Mouse (Mus musculus) retina, embryonic 14.5 days (tissue): ENCODE data around the gene D11Wsu47e.

Experiments used
- DNase-seq: peaks from one replicate; pipeline ENCODE4 v3.0.0-alpha.2; 2015; ENCODE audit warnings: low spot score

D11Wsu47e gene

DNA sequence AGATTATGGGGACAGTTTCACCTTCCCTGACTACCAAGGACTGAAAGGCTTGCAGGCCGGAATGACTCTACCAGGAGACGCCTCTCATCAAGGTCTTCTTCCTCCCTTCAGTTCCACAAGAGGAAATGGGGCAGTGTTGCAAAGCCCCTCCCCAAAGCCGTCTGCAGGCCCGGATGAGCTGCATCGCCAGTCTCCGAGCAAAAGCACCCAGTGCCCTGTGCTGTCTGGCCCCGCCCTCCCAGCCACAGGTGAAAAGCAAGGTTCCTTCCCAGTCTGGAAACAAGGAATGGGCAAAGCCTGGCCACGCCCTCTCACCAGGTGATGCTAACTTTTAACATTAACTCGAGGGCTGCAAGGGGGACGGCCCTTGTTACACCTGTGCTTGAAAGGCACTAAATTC, 17.6 kb upstream of the D11Wsu47e start:
- DNase-seq = no peak

DNA sequence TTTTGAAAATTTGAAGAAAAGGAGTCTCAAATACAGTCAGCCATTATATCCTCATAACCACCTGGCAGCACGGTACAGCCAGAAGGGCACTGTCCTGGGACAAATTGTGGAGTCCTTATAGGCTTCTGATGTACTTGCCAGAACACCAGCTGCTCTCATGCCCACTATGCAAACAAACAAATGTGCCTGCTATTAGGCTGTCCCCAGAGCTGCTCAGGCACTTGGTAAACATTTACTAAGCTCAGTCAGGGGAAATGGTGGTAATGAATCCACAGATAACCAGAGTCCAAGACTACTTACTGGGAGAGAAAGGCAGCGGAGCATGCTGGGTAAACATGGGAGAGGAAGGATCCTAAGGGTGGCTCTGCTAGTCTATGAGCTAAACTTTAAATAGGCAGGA, 17.1 kb upstream of the D11Wsu47e start:
- no peak for DNase-seq

DNA sequence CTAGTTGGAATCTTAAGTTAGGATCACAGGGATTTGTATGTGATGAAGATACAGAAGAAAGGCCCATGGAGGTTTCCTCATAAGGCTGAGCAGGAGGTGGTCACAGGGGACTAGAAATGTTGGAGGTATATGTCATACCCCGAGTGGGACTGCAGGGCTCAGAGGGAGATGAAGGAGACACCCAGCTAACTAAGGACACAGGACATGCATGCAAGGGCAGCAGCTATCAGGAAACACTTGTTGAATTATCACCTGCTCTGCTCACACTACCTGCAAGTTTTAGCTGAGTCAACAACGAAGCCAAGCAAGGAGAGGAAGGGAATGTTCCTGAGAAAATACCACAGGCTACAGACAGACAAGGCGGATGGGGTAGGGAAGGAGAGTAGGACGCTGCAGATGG, 16.5 kb upstream of the D11Wsu47e start:
- no peak for DNase-seq

DNA sequence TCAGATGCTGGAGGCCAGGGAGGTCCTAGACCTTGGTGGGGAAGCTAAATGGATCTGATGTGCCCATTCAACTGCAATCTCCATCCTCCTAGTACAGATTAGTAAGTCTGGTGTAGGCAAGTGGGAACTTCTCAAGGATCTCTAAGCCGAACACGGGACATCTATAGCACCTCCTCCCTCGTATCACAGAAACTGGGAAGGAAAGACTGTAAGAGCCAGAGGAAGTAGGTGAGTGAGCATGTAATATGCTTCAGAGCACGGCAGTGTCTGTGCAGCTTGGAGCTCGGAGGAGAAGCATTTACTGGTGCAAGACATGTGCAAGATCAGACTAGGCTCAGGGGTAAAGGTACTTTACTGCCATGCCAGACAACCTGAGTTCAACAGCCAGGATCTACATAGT, 15.4 kb upstream of the D11Wsu47e start:
- DNase-seq = no peak

DNA sequence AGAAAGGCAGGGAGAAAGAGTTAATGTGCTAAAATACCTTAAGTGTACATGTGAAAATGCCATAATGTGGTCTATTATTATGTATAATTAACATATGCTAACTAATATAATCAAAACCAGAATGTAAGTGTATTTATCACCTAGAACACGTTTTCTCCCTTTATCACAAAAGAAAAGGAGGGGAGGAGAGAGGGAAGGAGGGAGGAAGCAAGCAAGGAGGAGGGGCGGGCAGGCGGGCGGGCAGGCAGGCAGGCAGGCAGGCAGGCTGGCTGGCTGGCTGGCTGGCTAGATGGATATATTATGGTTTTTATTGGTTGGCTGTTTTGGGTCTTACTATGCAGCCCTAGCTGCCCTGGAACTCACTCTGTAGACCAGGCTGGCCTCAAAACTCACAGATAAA, 14.5 kb upstream of the D11Wsu47e start:
- DNase-seq = no peak

DNA sequence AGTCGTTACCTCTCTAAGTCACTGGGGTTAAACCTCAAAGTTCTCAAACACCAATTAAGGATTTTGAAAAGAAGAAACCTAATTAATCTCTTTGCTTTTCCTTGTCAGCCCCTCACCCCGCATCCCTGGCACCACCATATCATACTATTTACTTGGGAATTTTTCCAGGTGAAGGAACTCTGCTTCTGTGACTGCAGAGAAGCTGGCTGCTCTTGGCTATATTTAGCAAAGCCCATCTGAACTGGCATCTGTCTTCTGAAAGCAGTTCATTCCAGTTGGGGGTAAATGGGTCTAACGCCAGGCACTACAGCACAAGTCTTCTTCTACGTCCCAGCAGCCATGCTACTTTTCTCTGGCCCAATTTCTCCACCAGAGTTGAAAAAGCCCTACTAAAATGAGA, 10.6 kb upstream of the D11Wsu47e start:
- DNase-seq = no peak

DNA sequence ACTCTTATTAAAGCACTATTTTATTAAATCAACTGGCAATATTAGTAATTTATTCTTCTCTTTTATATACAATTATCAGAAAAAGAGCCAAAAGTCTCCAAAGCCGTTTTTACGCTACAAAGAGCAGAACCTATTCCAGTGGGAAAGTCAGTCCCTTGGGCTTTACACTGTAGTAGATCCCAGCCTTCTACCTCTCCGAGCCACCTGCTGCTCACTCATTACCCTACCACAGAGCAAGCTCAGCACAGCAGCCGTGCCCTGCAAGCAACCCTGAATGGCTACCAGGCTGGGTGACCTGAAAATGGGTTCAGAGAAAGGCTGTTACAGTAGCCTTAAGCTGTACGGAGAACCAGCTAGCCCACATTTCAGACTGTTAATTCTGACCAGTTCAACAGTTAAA, 9.6 kb upstream of the D11Wsu47e start:
- DNase-seq = no peak

DNA sequence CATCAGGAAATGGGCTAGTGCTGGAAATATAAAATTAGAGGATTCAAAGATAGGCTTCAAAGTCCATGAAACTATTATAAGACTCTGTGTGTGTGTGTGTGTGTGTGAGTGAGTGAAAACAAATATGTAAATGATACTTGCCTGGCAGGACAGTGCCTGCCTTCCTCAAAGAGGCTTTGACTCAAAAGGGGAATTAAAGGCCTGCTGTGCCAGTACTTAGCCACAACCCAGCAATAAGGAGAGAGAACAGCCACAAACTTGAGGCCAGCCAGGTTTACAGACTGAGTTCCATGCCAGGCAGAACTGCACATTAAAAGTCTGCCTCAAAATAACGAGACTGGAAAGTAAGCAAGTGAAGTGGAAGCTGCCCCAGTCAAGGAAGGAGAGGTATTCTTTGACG, 7.4 kb upstream of the D11Wsu47e start:
- DNase-seq = no peak

DNA sequence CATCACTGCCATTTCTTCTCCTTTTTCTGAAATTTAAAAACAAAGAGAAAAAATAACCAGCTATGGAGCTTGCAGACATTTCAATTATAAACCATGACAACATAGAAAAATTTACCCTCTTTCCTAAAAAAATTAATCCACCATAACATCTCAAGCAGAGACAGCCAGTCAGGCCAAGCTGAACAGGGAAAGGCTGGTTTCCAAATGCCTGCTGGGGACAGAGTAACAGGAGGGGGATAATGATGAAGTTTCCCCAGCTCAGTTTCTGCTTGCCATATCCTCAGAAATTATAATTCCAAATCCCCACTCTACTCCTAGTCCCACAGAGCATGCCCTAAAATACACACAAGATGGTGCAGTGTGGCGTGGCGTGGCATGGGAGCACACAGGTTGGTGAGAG, 6.8 kb upstream of the D11Wsu47e start:
- no peak for DNase-seq

DNA sequence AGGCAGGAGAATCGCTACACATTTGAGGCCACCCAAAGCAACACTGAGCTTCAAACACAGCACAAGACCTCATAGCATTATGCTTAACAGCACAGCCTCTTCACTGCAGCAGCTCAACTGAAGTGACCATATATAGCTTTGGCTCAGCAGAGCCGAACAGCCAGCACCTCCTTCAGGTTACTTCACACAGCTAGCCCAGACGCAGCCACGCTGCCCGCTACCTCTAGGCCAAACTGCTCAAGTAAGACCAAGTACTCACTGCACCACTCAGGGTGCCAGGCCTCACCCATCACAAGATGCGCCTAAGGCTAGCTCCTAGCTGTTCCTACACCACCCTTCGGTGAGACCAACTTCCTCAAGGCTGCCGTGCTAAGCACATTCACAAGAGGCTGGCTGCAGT, 5.8 kb upstream of the D11Wsu47e start:
- no peak for DNase-seq

DNA sequence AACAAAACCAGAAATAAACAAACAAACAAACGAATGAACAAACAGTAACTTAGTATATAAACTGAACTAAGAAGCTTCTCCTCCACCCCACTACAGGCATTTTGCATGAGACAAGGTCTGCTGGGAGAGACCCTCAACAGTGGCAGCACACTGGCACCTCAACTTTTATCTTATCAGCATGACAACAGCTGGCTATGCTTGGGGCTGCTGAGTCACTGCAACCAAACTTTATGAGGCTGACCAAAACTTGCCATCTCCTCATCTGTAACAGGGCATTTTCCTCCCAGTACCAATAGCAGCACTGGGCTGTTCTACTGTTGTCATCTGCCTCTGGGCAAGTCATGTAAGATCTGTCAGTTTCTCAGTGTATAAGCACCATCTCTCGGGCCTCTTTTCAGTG, 3.3 kb upstream of the D11Wsu47e start:
- DNase-seq = no peak

DNA sequence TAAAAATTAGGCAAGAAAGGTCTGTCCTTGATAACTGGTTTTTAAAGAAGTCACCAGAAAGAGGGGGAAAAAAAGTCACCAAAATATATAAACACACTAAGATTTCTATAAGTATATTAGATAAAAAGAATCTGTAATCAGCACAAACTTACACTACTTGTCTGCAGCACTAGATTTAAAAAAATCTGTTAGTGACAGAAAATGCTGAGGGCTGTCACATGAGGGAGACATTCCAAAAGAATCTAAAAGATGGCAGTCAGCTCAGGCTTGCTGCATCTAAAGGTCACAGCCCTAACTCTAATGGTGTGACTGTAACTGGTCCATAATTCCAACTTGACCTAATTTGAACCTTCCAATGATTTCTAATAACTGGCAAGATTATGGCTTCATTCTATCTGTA, 2.2 kb upstream of the D11Wsu47e start:
- no peak for DNase-seq

DNA sequence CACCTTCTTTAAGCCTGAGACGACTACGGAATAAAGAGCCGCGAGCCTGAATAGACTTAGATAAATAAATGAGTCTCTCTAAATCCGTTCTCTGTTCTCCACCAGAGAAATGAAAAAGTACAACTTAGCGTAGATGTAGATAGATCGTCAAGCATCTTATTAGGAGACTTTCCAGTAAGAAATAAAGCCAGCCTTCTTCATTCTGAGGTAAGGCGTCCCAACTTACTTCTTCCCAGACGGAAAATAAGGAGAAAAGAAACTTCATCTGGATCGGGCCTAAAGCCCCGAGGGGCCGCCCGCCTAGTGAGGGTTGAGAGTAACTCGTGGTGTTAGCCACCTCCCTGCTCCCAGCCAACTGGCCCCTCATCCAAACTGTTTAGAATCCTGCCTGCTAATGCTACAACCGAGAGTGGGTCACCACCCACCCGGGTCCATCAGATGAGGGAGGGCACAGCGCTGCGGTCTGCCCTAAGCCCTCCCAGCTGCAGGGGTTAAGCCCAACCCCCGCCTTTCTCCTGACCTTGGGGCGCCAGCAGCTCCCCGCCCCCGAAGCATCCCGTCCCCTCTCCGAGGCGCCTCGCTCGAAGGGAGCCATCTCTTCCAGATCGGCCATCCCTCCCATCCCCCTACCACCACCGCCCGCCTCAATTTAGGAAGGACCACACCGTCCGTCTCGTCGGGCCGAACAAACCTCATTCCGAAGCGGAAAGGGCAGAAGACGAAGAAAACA, 1.1 kb upstream of the D11Wsu47e start:
- DNase-seq = peak; percentile 73

DNA sequence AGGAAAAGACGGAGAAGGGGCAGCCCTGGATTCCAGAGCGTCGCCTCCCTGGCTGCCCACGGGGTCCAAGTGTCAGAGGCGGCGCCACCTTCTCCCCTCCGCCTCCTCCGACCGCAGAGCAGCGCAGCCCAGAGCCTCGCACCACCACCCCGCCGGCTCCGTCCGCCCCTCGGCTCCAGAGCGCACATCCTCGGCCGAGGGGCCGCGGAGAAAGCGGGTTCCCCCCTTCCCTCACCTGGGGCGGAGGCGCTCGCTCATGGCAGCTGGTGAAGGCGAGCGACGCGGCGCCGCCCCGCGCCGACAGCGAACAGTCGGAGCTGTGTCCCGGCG, 620 bp upstream of the D11Wsu47e start:
- no peak for DNase-seq

DNA sequence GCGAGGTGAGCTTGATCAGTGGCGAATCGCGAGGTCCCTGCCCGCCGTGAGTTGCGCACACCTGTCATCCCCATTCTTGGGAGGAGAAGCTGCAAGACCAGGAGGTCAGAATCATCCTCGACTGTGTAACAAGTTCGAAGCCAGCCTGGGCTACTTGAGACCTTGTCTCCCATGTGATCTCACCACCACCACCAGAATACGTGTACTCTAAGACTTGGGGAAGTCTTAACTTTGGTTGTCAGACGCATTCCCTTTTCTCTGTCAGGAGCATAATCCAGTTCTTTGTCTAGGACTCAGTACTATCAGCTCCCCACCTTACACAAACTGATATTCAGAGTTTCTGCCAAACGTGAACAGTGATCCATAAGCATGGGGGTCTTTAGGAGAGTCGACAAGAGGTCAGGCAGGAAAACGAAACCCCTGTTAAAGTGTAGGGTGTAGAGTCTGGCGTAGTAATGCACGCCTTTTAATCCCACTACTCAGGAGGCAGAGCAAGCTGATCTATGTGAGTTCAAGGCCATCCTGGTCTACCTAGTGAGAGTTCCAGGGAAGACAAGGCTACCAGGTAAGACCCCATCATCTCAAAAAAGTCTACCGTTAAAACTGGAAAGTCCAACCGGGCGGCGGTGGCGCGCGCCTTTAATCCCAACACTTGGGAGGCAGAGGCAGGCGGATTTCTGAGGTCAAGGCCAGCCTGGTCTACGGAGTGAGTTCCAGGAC, 655 bp downstream of the D11Wsu47e start:
- DNase-seq = no peak

DNA sequence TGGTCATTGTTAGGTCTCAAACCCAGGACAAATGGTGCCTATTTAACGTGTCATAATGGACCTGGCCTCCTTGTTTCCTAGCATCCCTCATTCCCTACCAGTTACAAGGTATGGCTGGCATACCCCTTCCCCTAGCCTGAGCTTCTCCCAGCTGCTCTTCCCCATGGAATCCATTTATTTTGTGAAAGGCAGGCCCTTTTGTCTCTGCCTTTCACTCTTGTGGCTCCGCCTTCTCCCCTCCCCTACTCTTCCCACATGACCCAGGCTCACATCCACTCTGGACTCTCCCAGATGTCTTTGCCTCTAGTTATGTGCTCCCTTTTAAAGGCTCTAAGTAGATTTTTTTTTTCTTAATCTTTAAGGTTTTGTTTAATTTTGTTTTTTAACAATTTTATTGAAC, 2.8 kb downstream of the D11Wsu47e start:
- peak; percentile 46 for DNase-seq

DNA sequence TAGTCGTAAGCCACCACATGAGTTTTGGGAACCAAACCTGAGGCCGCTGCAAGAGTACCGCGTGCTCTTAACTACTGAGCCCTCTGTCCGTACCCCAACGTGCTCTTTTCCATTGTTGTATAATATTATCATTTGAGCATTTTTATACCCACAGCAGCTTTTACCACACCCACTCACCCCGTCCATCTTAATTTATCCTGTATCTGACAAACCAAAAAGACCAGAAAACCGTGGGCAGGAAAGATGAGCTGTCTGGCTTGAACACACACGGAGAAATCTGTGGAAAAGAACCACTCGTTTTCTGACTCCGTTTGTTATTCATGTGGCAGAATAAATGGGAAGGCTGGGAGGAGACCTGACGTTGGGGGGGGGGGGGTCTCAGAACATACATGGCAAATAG, 6.3 kb downstream of the D11Wsu47e start:
- no peak for DNase-seq

DNA sequence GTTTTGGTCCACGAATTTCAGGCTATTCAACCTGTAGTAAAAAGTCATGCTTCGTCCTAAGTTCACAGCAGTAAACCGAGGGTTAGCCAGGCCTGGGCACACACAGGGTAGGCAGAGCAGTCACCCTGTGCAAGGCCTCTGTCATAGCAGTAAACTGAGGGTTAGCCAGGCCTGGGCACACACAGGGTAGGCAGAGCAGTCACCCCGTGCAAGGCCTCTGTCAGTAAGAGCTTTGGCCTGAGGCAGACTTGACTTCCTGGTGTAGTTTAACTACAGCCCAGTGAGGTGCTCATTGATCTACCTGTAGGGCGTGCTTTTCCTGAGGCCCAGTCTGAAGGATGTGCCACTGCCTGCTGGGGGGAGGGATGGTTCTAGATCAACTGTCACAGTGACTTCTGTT, 7.1 kb downstream of the D11Wsu47e start:
- DNase-seq = no peak

DNA sequence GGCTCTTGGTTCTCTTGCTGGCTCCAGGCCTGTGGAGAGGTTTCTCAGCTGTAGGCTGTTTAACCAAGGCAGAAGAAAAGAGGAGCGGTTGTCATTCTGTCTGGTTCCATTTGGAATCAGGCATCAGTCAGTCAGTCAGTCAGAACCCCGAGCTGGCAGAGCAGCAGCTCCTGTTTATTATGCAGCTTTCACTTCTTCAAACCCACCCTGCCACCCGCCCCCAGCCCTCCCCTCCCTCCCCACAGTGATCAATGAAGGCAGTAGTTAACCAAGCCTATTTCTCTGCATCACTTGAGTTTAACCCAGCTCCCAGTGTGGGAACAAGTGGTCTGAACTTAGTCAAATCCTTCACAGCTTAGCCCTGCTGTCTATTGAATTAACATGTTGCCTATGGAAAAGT, 7.6 kb downstream of the D11Wsu47e start:
- DNase-seq = no peak

DNA sequence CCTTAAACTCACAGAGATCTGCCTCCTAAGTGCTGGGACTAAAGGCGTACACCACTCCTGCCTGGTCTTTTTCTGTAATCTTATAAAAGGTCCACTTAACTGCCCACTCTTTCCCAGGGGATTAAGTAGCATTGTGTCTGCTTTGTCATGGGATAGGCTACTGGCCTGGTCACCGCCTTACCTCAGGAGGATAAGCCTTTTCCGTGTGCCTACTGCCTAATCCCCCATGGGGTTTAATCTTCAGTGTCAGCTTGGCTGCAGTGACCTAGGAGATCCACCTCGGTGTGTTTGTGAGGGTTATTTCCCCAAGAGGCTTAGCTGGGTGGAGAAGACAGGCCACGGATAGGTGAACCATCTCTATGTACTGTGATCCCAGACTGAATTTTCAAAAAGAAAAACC, 13.4 kb downstream of the D11Wsu47e start:
- DNase-seq = peak; percentile 46

DNA sequence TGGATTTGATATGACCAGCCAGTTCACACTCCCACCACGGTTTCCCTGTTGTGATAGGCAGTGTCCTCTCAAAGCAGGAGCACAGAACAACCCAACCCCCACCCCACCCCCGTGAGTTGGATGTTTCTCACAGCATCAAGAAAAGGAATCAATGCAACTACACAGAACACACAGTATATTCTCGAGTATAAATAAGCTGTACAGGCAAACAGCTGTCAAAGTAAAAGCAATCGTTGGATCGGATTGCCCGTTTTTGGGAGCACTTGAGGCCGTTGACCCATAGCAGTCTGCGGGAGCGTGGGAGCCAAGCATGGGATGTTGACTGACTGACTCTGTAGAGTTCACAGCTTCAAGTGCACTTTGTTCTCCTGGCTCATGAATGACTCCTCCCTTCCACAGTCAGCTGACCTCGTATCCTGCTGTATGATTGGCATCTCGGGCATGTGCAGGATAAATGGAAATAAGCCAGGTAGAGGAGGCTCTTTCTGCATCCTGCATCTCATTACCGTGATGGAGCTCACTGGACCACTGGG, 13.9 kb downstream of the D11Wsu47e start:
- DNase-seq = no peak

DNA sequence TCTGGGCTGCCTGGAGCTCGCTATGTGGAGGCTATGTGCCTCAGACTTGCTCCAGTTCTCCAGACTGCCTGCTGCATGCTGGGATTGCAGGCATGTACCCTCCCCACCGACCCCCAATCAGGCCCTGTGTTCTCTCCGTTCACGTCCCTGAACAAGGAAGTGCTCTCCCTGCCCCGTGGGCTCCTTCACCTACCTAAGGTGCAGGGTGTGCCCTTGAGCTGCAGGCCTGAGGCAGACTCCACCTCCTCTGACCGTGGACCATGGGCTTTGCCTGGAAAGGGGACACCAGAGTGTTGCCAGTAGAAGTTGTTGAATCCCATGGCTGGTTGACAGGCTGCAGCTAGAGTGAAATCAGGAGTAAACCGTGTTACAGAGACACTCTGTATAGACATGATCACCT, 15.4 kb downstream of the D11Wsu47e start:
- no peak for DNase-seq

DNA sequence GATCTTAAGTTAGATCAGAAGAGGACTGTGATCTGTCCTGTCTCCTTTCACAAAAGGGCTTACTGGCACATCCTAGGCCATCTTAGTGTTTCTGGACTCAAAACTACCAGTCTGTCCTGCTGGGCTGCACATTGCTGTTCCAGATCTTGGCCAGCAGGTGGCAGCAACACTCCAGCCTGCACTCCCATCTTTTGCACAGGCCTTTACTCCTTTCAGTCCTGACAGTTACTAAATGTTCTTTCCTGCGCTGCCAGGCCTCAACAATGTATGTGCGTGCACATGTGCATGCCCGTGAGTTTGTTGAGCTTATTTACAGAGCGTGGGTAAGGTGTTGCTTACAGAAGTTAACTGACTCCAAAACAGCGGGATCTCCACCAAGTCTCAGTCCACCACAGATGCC, 19.5 kb downstream of the D11Wsu47e start:
- peak; percentile 89 for DNase-seq
